Mouse (Mus musculus) adrenal gland, postnatal 10 days (tissue): Measurements from ENCODE around the gene Kdelr1. TPM values are rescaled to one million over a fixed set of nuclear protein-coding genes. Genes with fewer than 3 reads are reported as not detected.
A peak's percentile ranks its signal among the peaks of the same experiment; 100 is the strongest.

ENCODE experiments used
- DNase-seq: peaks from one replicate; pipeline ENCODE4 v3.0.0; 2021; ENCODE audit warnings: mixed read lengths
- total RNA-seq, 2 experiments: library from RNA; stranded (reverse); gene quantifications; 2 replicates each; pipeline ENCODE4 v1.2.3; 2021

Kdelr1 gene
- total RNA-seq, 2 experiments from 2014 or later, result 126 to 132 TPM

DNA sequence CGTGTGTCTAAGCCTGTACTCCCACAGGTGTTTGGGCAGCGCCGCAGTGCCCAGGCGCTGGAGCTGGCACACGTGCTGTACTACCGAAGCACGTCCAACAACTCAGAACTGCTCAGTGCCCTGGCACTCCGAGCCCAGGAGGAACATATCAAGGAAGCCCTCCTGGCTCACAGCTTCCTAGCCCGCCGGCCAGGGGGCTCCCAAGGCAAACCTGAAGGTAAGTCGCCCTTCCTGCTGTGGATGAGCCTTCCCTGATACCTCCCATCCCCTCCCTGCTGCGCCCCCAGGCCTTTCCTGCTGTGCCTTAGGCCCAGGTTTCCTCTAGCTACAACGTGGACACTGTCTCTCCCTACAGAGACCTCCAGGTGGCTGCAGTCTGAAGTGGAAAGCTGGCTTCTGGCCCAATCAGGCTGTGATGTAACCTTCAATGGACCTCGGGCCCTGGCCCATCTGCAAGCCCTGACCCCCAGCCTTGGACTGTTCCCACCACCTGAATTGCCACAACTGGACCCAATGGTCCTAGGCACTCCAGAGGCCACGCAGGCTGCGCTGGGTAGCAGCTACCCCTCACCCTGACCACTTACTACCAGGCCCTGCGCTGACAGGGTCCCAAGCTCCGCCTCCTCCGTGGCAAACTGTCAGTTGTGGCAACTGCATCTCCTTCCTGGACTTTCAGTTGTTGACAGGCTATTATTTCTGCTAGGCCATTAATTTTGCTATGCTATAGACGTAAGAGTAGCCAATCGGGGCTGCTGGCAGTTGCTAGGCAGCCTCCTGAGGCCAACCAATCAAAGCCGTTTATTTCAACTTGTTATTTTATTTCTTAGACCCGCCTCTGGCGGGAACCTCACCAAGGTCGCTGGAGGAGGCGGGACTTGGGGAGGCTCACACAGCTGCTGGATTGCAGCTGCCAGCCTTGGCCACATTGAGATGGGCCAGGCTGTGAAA is 43.8 kb downstream of the Kdelr1 start:
- DNase-seq, result peak; percentile 88

DNA sequence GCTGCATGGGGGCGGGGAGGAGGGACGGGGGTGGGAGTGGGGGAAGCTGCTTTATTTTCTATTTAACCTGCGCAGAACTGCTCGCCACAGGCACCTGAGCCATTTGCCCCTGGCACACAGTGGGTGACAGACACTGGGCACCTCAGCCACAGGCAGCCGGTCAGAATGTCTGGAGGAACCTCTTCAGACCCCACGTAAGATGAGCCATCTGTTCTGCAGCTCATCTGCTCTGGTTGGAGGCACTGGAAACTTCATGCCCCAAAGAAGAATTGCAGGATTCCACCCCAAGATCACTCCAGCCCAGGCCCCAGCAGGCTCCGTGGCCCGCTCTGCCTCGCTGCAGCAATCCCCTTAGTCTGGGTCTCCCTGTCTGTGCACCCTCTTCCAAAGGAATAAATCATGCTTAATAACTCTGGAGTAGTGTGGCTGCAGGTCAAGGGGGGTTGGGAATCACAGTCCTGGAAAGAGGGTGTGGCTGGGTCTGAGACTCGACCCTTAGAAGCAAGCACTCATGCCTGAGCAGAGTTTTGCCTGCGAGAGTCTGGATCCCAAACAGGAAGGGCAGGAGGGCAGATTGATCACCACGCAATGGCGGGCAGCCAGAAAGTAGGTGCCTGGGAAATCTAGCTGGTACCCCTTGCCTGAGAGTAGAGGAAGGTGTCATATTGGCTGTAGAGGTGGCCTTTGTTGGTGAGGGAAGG is 44.6 kb downstream of the Kdelr1 start:
- peak; percentile 52 for DNase-seq

DNA sequence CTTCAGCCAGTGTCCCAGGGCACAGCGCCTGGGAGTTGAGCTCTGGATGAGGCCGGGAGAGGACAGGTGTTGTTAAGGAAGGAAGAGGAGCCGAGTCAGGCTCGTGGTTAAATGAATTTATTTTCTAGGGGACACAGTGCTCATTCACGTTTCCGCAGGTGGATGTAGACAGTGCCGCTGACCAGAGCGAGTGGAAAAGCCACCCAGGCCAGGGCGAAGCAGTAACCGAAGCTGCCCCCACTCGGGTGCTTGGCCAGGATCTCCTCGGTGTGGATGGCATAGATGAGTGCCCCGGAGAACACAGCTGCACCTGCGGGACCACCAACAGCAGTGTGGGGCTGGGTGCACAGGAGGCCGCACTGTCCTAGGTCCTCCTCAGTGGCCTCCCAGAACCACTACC is 45.4 kb downstream of the Kdelr1 start:
- DNase-seq, result no peak

DNA sequence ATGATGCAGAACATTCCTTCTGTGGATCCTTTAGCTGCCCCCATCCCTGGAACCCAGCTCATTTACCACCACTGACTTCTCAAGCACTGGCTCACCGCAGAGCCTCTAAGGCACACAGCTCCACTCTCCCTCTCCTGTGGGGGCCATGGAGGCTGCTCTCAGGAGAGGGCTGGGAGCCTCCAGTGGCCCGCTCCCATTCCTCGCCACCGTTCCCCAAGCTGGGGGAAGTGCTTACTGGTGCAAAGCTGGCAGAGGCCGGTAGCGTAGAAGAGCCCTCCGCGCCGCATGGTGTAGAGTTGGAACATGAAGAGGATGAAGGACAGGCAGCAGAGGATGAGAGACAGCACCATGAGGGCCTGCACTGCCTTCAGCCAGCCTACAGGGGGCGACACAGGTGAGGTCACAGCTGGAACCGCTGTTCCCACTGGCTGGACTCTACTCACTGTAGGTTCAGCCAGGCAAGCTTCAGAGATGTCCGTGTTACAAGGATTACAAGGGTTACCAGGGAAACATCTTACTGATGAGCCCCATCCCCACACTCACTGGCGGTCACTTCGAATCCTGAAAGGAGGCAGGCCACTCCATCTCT is 46.6 kb downstream of the Kdelr1 start:
- DNase-seq, result peak; percentile 41

DNA sequence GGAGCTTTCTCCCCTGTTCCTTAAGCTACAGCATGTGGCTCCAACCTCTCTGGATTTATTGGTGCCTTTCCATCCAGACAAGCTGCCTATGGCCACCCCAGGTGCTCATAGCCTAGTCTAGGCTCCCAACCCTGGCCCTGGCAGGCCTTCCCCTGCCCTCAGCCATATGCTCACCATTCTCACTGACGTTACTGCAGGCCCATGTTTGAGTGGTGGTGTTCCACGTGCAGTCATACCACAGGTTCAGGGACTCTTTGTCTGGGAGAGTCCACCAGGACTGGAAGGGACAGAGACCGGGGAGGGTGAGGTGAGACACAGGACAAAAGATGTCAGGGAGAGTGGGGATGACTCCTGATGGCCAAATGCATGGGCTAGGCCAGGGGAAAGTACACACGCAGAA is 47.2 kb downstream of the Kdelr1 start:
- DNase-seq, result no peak

DNA sequence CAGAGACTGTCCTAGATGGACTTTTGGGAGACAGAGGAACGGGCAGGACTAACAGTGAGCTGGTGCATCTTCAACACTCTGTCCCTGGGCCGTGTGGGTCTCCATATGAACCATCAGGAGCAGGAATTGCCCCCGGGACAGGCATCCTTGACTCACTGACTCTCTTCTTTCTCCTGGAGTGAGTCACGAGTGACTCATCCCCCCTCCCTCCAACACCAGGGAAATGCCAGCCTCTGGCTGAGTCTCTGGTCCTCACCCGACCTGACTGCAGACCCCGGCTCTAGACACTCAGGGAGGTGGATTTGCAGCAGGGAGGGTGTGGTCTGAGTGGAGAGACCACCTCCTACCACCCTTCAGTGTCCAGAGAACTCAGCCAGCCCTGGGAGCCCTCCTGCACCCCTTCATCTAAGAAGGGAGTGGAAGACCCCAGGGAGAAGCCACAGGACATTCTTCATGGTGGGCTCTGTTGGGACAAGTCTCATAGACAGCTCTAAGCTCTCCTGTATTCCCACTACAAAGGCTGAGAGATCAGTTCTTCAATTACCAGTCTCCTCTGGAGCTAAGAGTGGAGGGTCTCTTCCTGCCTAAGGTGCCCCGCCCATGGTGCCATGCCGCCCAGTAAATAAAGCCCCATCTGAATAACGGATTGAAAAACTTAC is 48.1 kb downstream of the Kdelr1 start:
- DNase-seq, result peak; percentile 82

DNA sequence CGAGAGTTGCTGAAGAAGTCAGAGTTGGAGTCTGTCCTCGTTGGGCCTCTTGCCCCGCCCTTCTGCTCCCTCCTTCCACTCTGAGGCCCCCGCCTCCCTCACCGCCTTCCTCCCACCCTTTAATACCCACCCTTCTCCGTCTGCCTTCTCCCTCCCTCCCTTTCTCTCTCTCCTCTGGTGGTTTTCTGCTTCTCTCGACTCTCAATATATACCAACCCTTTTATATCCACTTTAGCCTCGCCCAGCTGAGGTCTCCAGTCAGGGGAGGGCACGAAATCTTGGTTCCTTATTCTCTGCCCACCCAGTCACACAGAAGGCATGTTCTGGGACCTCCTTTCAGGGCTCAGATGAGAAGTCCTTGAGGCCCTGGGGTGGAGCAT is 48.7 kb downstream of the Kdelr1 start, which contains the start of gene Emp3:
Gene Emp3 (minus strand): TSS at position 163 of the 380 bp plus-strand sequence.
- DNase-seq, result peak; percentile 75

DNA sequence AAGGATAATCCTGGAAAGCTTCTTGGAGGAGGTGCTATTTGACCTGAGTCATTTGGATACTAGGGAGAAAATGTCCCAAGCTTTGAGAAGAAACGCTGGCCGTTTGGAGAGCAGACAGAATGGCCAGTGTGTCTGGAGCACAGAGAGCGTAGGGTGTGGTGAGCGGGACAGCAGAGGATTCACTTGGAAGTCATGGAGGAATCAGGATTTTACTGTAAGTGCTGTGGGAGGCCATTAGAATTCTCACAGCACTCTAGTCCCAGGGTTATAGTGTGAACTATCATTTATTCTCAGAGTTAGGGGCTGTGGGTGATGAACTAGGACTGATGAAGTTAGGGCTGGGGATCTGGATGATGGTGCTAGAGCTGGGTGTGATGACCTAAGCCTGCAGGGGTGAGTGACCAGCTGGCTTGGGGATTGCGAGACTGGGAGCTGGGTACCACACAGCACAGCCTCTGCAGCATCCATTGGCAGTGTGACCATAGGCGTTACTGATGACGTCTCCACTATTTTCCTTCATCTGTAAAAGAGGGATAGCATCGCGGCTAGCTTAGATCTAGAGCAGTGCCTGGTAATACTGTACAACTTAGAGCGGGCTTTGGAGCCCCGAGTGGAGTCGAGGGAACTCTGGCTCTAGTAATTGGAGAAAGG is 49.5 kb downstream of the Kdelr1 start:
- no peak for DNase-seq

DNA sequence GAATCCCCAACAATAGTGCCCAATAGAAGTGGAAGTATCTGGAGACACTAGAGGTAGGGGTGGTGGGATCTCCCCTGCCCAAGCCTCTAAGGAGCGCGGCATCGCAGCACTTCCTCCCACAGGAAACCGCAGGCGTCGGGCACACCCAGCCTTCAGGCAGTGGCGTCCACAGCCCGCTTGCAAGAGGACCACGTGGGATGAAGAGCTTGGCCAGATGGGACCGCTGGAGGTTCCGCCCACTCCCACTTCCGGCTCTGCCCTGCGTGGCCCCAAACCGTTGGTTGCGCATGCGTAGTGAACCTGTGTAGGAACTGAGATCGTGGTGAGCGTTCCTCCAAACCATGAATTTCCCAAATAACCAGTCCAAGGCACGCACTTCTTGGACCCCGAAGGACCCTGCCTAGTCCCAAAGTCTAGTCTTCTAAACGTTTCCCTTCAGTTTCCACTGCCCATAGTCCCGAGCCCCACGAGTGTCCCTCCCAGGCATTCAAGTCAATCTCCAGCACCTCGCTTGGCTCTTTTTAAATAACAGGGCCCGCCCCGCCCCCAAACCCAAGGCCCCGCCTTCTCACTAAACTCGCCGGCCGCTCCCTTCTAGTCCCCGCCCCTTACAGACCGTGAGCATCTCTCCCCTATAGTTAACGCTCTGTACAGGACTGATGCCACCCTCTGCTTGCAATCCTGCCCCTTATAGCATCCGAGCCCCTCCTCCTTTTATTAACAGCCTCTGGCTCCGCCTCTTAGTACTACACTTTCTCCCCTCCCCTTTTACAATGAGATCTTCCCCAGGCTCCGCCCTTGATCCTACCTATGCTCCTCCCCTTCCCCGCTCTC is 50.6 kb downstream of the Kdelr1 start:
- peak; percentile 94 for DNase-seq

DNA sequence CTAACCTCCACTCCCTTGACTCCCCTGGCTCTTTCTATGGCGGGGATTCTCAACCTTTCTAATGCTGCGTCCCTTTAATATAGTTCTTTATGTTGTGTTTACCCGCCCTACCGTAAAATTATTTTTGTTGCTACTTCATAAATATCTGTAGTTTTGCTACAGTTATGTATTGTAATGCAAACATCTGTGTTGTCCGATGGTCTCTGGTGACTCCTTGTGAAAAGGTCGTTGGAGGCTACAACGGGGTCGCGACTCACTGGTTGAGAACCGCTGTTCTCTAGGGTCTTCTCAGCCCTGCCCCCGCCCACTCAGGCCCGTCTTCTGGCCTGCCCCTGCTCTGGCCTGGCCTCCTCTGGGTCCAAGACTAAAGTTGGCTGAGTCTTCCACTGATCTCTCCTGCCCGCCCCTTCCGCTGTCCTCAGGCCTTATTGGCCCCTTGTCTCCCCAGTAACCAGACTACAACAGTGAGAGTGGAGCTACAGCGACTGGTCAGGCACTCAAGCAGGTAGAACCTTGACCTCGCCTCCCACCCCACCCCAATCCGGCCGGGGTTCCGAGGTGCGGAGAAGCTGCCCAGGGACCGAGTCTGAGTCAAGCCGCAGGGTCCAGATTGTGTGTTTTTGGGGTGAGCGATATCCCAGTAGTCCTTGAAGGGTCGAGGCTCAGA is 51.3 kb downstream of the Kdelr1 start, which contains the start of gene Ccdc114:
Gene Ccdc114 (plus strand): TSS at position 311 of the 667 bp plus-strand sequence.
- peak; percentile 90 for DNase-seq

DNA sequence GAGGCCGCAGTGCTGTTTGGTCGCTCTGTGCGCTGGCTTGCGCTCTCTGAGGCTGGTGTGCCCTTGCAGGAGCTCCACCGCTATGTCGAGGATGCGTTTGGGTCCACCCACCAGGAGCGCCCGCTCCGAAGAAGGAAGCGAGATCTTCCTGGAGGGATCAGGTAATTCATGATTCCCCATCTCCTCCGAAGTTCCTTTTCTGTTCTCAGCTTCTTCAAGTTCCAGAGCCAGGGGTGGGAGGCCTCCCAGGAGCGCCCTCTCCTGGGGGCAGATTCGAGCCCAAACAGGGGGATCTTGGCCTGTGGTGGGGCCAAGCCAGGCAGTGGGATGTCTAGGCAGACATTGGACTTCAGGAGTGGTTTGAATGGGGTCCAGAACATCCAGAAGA is 51.9 kb downstream of the Kdelr1 start:
- DNase-seq, result peak; percentile 62

DNA sequence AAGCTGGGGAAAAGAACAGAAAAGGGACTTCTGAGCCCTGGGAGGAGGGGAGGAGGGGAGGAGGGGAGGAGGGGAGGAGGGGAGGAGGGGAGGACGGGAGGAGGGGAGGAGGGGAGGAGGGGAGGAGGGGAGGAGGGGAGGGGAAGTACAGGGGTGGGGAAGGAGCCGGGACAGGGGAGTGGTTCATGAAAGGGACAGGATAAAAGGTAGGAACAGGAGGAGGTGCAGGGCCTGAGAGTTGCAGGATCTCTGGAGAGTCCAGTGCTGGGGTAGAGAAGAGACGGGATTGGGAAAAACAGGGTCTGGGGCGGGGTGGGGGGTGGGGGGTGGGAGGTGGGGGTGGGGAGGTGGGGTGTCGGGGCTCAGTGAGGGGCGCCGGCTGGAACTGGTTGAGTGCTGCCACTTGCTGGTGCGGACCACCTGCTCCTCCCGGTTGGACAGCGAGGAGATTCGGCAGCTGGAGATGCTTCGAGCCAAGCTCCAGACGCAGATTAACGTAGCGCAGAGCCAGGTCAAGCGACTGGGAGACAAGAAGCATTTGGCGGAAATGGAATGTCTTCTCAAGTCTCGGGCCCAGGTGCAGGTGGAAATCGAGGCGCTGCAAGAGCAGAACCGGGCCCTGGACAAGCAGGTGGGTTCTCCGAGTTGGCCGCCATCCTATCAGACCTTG is 56.2 kb downstream of the Kdelr1 start:
- no peak for DNase-seq

DNA sequence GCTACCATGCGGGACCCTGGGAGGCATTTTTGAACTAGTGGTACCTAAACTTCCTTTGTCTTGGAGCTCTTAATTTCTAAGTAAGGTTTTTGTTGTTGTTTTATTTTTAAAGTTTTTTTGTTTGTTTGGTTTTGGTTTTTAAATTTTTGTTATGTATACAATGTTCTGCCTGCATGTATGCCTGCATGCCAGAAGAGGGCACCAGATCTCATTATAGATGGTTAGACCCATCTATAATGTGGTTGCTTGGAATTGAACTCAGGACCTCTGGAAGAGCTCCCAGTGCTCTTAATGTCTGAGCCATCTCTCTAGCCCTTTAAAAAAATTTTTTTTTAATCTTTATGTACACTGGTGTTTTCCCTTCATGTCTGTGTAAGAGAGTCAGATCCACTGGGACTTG is 57.1 kb downstream of the Kdelr1 start:
- DNase-seq, result no peak

Other genes with a start within 250 kb of the Kdelr1 start
- 10 to 100 TPM; 35.6 to 37.9 TPM for gene Rasip1, start 245.3 kb upstream of the Kdelr1 start, total RNA-seq
- 10 to 100 TPM in 1 of 2 experiments, 1 to 10 TPM in 1; 8.3 to 13.2 TPM for gene Mamstr, start 232.8 kb upstream of the Kdelr1 start, total RNA-seq
- gene Fut2, start 206.4 kb upstream of the Kdelr1 start, total RNA-seq, result not detected
- gene Ntn5, start 188.8 kb upstream of the Kdelr1 start, total RNA-seq, result under 1 TPM in 1 of 2 experiments, not detected in 1; 0.39 TPM
- under 1 TPM; 0.21 to 0.30 TPM for gene Sec1, start 178.4 kb upstream of the Kdelr1 start, total RNA-seq
- gene Car11, start 172.9 kb upstream of the Kdelr1 start, total RNA-seq, result 10 to 100 TPM in 1 of 2 experiments, 1 to 10 TPM in 1; 7.6 to 14.5 TPM
- gene Dbp, start 167.7 kb upstream of the Kdelr1 start, total RNA-seq, result 10 to 100 TPM; 21.4 to 62.3 TPM
- 1,000 to 10,000 TPM; 1,029 to 1,042 TPM for gene Rpl18, start 157.3 kb upstream of the Kdelr1 start, total RNA-seq
- gene Sphk2, start 154.8 kb upstream of the Kdelr1 start, total RNA-seq, result 10 to 100 TPM; 28.0 to 28.8 TPM
- under 1 TPM; 0.27 to 0.33 TPM for gene Fam83e, start 151.6 kb upstream of the Kdelr1 start, total RNA-seq
- not detected for gene Spaca4, start 147.0 kb upstream of the Kdelr1 start, total RNA-seq
- gene Lmtk3, start 89.0 kb upstream of the Kdelr1 start, total RNA-seq, result 1 to 10 TPM; 4.2 to 8.3 TPM
- gene Sult2b1, start 88.1 kb upstream of the Kdelr1 start, total RNA-seq, result under 1 TPM; 0.39 to 0.45 TPM
- gene Cyth2, start 58.2 kb upstream of the Kdelr1 start, total RNA-seq, result 100 to 1,000 TPM in 1 of 2 experiments, 10 to 100 TPM in 1; 88.5 to 107 TPM
- under 1 TPM; 0.24 to 0.51 TPM for gene Kcnj14, start 48.0 kb upstream of the Kdelr1 start, total RNA-seq
- 10 to 100 TPM; 23.7 to 27.5 TPM for gene Grwd1, start 41.8 kb upstream of the Kdelr1 start, total RNA-seq
- gene Grin2d, start 5.6 kb downstream of the Kdelr1 start, total RNA-seq, result 1 to 10 TPM in 1 of 2 experiments, under 1 TPM in 1; 0.72 to 1.2 TPM
- under 1 TPM in 1 of 2 experiments, not detected in 1; 0.30 TPM for gene Syngr4, start 23.9 kb downstream of the Kdelr1 start, total RNA-seq
- 10 to 100 TPM; 85.8 to 88.1 TPM for gene Tmem143, start 24.2 kb downstream of the Kdelr1 start, total RNA-seq
- 100 to 1,000 TPM; 156 to 158 TPM for gene Emp3, start 48.6 kb downstream of the Kdelr1 start, total RNA-seq
- gene Ccdc114, start 51.3 kb downstream of the Kdelr1 start, total RNA-seq, result 1 to 10 TPM; 6.1 to 7.2 TPM
- gene Abcc6, start 157.5 kb downstream of the Kdelr1 start, total RNA-seq, result 10 to 100 TPM in 1 of 2 experiments, 1 to 10 TPM in 1; 8.2 to 13.6 TPM
- 10 to 100 TPM; 50.4 to 50.6 TPM for gene Nomo1, start 160.9 kb downstream of the Kdelr1 start, total RNA-seq
- 1 to 10 TPM; 1.7 to 4.9 TPM for gene Kcnj11, start 228.0 kb downstream of the Kdelr1 start, total RNA-seq